1 mouse cellular context compared by ENCODE assay signal in the genomic region with DNA sequence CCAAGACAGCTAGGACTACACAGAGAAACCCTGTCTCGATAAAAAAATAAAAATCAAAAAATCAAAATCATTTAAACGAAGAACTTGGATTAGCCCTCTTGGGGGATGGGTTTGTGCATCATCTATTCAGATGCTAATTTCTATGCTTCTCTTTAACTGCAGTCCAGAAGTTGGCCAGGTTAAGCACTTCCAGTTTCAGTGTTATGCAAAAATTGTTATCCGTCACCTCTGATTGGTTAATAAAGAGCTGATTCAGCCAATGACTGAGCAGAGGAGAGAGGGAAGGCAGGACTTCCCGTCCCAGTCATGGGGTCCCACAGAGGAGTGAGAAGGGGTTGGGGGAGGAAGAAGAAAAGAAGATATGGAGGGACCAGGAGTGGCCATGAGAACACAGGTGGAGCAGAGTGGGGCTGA.
TF ChIP-seq lines count a peak whose summit lies in the region.

No protein-coding gene starts in this region.

TF ChIP-seq in CH12.LX, 34 proteins besides CTCF, POLR2A, EP300 and RAD21:
- 0 out of 2 replicates have a peak, but pooled peaks have one; percentile 29 for TF ChIP-seq MAX (IDR thresholded peaks at IDR 0.05; ENCODE audit: low read length)
- no peak for TF ChIP-seq MAZ (IDR thresholded peaks at IDR 0.05; ENCODE audit: low read depth, low read length)
- TF ChIP-seq USF1 (IDR thresholded peaks at IDR 0.05; ENCODE audit: low read depth, low read length), result no peak
- no peak for TF ChIP-seq E2F4 (IDR thresholded peaks at IDR 0.05; ENCODE audit: insufficient replicate concordance, low read depth, low read length)
- TF ChIP-seq ZC3H11A (IDR thresholded peaks at IDR 0.05; ENCODE audit: low read depth, low read length), result no peak
- peak; percentile 83 for TF ChIP-seq ELF1 (IDR thresholded peaks at IDR 0.05; ENCODE audit: low read depth, low read length)
- TF ChIP-seq POLR2AphosphoS2 (IDR thresholded peaks at IDR 0.05; ENCODE audit: low read depth, low read length), result no peak; the same call in 1 of the 2 replicates
- peak; percentile 75 for TF ChIP-seq TBP (conservative IDR thresholded peaks at IDR 0.05; ENCODE audit: low read depth, low read length)
- TF ChIP-seq SMC3 (IDR thresholded peaks at IDR 0.05; ENCODE audit: low read depth, low read length), result no peak
- TF ChIP-seq CHD2 (IDR thresholded peaks at IDR 0.05; ENCODE audit: low read length), result peak; percentile 92
- peak; percentile 51; the same call in 1 of the 2 replicates for TF ChIP-seq TCF12 (IDR thresholded peaks at IDR 0.05; ENCODE audit: low read depth, low read length)
- no peak for TF ChIP-seq RCOR1 (conservative IDR thresholded peaks at IDR 0.05; ENCODE audit: low read depth, low read length)
- no peak for TF ChIP-seq PAX5 (IDR thresholded peaks at IDR 0.05; ENCODE audit: low read length)
- no peak for TF ChIP-seq BHLHE40 (IDR thresholded peaks at IDR 0.05; ENCODE audit: low read depth, low read length)
- no peak for TF ChIP-seq MXI1 (IDR thresholded peaks at IDR 0.05; ENCODE audit: low read depth, low read length)
- no peak; the same call in 1 of the 2 replicates for TF ChIP-seq CHD1 (IDR thresholded peaks at IDR 0.05; ENCODE audit: low read depth, low read length)
- TF ChIP-seq ZKSCAN1 (IDR thresholded peaks at IDR 0.05; ENCODE audit: borderline replicate concordance, low read depth, low read length), result no peak
- TF ChIP-seq IRF4 (IDR thresholded peaks at IDR 0.05; ENCODE audit: low read depth, low read length), result peak; percentile 48
- no peak for TF ChIP-seq JUND (conservative IDR thresholded peaks at IDR 0.05; ENCODE audit: low read depth, low read length)
- TF ChIP-seq JUN (IDR thresholded peaks at IDR 0.05; ENCODE audit: insufficient read depth, low read depth, low read length), result no peak
- peak; percentile 83 for TF ChIP-seq SIN3A (IDR thresholded peaks at IDR 0.05; ENCODE audit: low read length)
- no peak for TF ChIP-seq ZNF384 (IDR thresholded peaks at IDR 0.05; ENCODE audit: low read depth, low read length)
- TF ChIP-seq ZMIZ1 (IDR thresholded peaks at IDR 0.05; ENCODE audit: low read depth, low read length), result peak; percentile 71
- no peak for TF ChIP-seq GABPA (IDR thresholded peaks at IDR 0.05; ENCODE audit: insufficient replicate concordance, low read depth, low read length)
- no peak; the same call in 1 of the 2 replicates for TF ChIP-seq ETS1 (conservative IDR thresholded peaks at IDR 0.05; ENCODE audit: low read depth, low read length)
- TF ChIP-seq MYC (IDR thresholded peaks at IDR 0.05; ENCODE audit: low read depth, low read length), result 0 out of 2 replicates have a peak, but pooled peaks have one; percentile 61
- peak; percentile 50; the same call in 1 of the 2 replicates for TF ChIP-seq KAT2A (IDR thresholded peaks at IDR 0.05; ENCODE audit: insufficient replicate concordance, low read length)
- TF ChIP-seq MEF2A (IDR thresholded peaks at IDR 0.05; ENCODE audit: borderline replicate concordance, low read depth, low read length), result no peak; the same call in 1 of the 2 replicates
- TF ChIP-seq MAFK (IDR thresholded peaks at IDR 0.05; ENCODE audit: insufficient replicate concordance, low read length), result peak; percentile 80
- TF ChIP-seq NRF1 (IDR thresholded peaks at IDR 0.05; ENCODE audit: low read depth, low read length), result no peak
- peak; percentile 78 for TF ChIP-seq HCFC1 (IDR thresholded peaks at IDR 0.05; ENCODE audit: low read depth, low read length)
- TF ChIP-seq NELFE (IDR thresholded peaks at IDR 0.05; ENCODE audit: low read depth, low read length), result peak; percentile 63
- no peak for TF ChIP-seq UBTF (IDR thresholded peaks at IDR 0.05; ENCODE audit: low read depth, low read length)
- no peak for TF ChIP-seq USF2 (conservative IDR thresholded peaks at IDR 0.05; ENCODE audit: low read depth, low read length)
